Mouse (Mus musculus) heart, embryonic 13.5 days (tissue): Measurements from ENCODE around the gene Cage1. TPM values are rescaled to one million over a fixed set of nuclear protein-coding genes. Genes with fewer than 3 reads are reported as not detected.

Experiments
- ATAC-seq: fragments of 200-750 bp; cut with Nextera tagmentation; 2 replicates; pipeline ENCODE4 v1.8.0; 2017; ENCODE audit warnings: moderate TSS enrichment; ENCODE audit not compliant: insufficient number of reproducible peaks, low FRiP score, low TSS enrichment; ENCODE audit errors: extremely low read depth
- H3K27ac ChIP-seq: fragments of 300-500 bp; sonication (generic); replicated peaks from 2 replicates; pipeline ENCODE4 v1.5.1; 2015; ENCODE audit warnings: moderate library complexity, mild to moderate bottlenecking, inconsistent platforms
- H3K27me3 ChIP-seq: fragments of 300-500 bp; sonication (generic); replicated peaks from 2 replicates; pipeline ENCODE4 v1.6.1; 2015; ENCODE audit warnings: mild to moderate bottlenecking, inconsistent platforms
- H3K36me3 ChIP-seq: fragments of 300-500 bp; sonication (generic); 2 replicates; pipeline ENCODE4 v1.6.1; 2015; ENCODE audit warnings: mild to moderate bottlenecking, inconsistent platforms
- H3K4me1 ChIP-seq: fragments of 300-500 bp; sonication (generic); 2 replicates; pipeline ENCODE4 v1.6.1; 2015; ENCODE audit warnings: inconsistent platforms
- H3K4me2 ChIP-seq: fragments of 300-500 bp; sonication (generic); 2 replicates; pipeline ENCODE4 v1.6.1; 2015; ENCODE audit warnings: inconsistent platforms, mild to moderate bottlenecking, moderate library complexity
- H3K4me3 ChIP-seq: fragments of 300-500 bp; sonication (generic); 2 replicates; pipeline ENCODE4 v1.5.1; 2015; ENCODE audit warnings: moderate library complexity, mild to moderate bottlenecking, inconsistent platforms
- H3K9ac ChIP-seq: fragments of 300-500 bp; sonication (generic); 2 replicates; pipeline ENCODE4 v1.6.1; 2015; ENCODE audit warnings: inconsistent platforms, mild to moderate bottlenecking, moderate library complexity
- H3K9me3 ChIP-seq: fragments of 300-500 bp; sonication (generic); 2 replicates; pipeline ENCODE4 v1.6.1; 2016; ENCODE audit warnings: inconsistent platforms
- WGBS: fragments of 180-500 bp; shearing (Covaris S2); methylation state at CpG from one replicate; pipeline ENCODE4 v1.1.7; 2015; ENCODE audit warnings: mixed read lengths; 5-methylcytosine and 5-hydroxymethylcytosine counted together
- polyA plus RNA-seq: library from polyadenylated mRNA; unstranded; fragments of >200 nt; fragmentation: Nextera tagmentation; extraction: Ambion mirVana; gene quantifications from 2 replicates; pipeline ENCODE4 v1.2.1, GENCODE M21; 2015

Cage1 gene
- polyA plus RNA-seq, 1 experiment from 2014 or later = 1.2 TPM

GRCm38 (mm10) chr13:37980346-37980745 is 56.5 kb downstream of the Cage1 start:
- Histone ChIP-seq H3K4me3 (no peak overlapping the region), H3K27me3 (no peaks in the 10 kb centered on the region), H3K27ac (no peak overlapping the region), H3K9ac (no peak overlapping the region), H3K4me1 (no peaks in the 10 kb centered on the region), H3K4me2 (no peak overlapping the region), H3K9me3 (no peaks in the 10 kb centered on the region), H3K36me3 (peaks cover 96% of the 10 kb centered on the region)
- 91% methylated on average over 10 of the region's 10 CpGs for WGBS
- ATAC-seq = no peak

GRCm38 (mm10) chr13:37979506-37979905 is 57.4 kb downstream of the Cage1 start:
- H3K36me3 ChIP-seq = peaks cover 96% of the 10 kb centered on the region
- H3K4me1 ChIP-seq = no peaks in the 10 kb centered on the region
- no peak overlapping the region for H3K4me2 ChIP-seq
- ATAC-seq = no peak
- no peak overlapping the region for H3K4me3 ChIP-seq
- no peaks in the 10 kb centered on the region for H3K9me3 ChIP-seq
- no peaks in the 10 kb centered on the region for H3K27me3 ChIP-seq
- no peak overlapping the region for H3K9ac ChIP-seq
- WGBS = 93% methylated on average over 12 of the region's 12 CpGs
- H3K27ac ChIP-seq = no peak overlapping the region

GRCm38 (mm10) chr13:37974731-37975130 is 62.1 kb downstream of the Cage1 start:
- no peak for ATAC-seq
- no peak overlapping the region for H3K9ac ChIP-seq
- H3K36me3 ChIP-seq = peaks cover 49% of the 10 kb centered on the region
- H3K4me1 ChIP-seq = peaks cover 10% of the 10 kb centered on the region
- WGBS = 84% methylated on average over 5 of the region's 5 CpGs
- H3K27ac ChIP-seq = no peak overlapping the region
- H3K4me3 ChIP-seq = no peak overlapping the region
- no peak overlapping the region for H3K4me2 ChIP-seq
- H3K27me3 ChIP-seq = no peaks in the 10 kb centered on the region
- H3K9me3 ChIP-seq = no peaks in the 10 kb centered on the region

- Histone ChIP-seq H3K9ac (no peak overlapping the region; the same call in 1 of the 2 replicates), H3K4me2 (no peak overlapping the region), H3K27ac (no peak overlapping the region), H3K4me1 (peaks cover 10% of the 10 kb centered on the region), H3K36me3 (peaks cover 42% of the 10 kb centered on the region), H3K4me3 (no peak overlapping the region), H3K27me3 (no peaks in the 10 kb centered on the region), H3K9me3 (no peaks in the 10 kb centered on the region)
- 81% methylated on average over 6 of the region's 6 CpGs for WGBS
- no peak for ATAC-seq
These were observed 62.8 kb downstream of the Cage1 start for GRCm38 (mm10) chr13:37974036-37974435.

GRCm38 (mm10) chr13:37970887-37971530 is 65.9 kb downstream of the Cage1 start:
- no peak overlapping the region for H3K9ac ChIP-seq
- H3K4me2 ChIP-seq = no peak overlapping the region
- H3K36me3 ChIP-seq = peaks cover 13% of the 10 kb centered on the region
- peaks cover 26% of the 10 kb centered on the region for H3K4me1 ChIP-seq
- no peak overlapping the region for H3K4me3 ChIP-seq
- H3K9me3 ChIP-seq = no peaks in the 10 kb centered on the region
- no peaks in the 10 kb centered on the region for H3K27me3 ChIP-seq
- ATAC-seq = no peak
- no peak overlapping the region for H3K27ac ChIP-seq
- 73% methylated on average over 11 of the region's 11 CpGs for WGBS

- Histone ChIP-seq H3K27ac (no peak overlapping the region), H3K36me3 (peaks cover 3% of the 10 kb centered on the region; the same call in 1 of the 2 replicates), H3K4me3 (no peak overlapping the region), H3K9ac (no peak overlapping the region), H3K27me3 (no peaks in the 10 kb centered on the region), H3K4me2 (no peak overlapping the region), H3K9me3 (no peaks in the 10 kb centered on the region), H3K4me1 (peaks cover 34% of the 10 kb centered on the region)
- ATAC-seq = no peak
- WGBS = 34% methylated on average over 8 of the region's 8 CpGs
These were observed 66.9 kb downstream of the Cage1 start for GRCm38 (mm10) chr13:37969988-37970387.

- ATAC-seq = no peak
- H3K4me2 ChIP-seq = 0 out of 2 replicates have a peak overlapping the region, but pooled peaks have one; percentile 31
- H3K27ac ChIP-seq = no peak overlapping the region
- H3K4me3 ChIP-seq = no peak overlapping the region
- 8% methylated on average over 14 of the region's 14 CpGs for WGBS
- no peaks in the 10 kb centered on the region for H3K36me3 ChIP-seq
- H3K27me3 ChIP-seq = no peaks in the 10 kb centered on the region
- no peaks in the 10 kb centered on the region for H3K9me3 ChIP-seq
- H3K9ac ChIP-seq = no peak overlapping the region
- peaks cover 41% of the 10 kb centered on the region for H3K4me1 ChIP-seq
These were observed 67.5 kb downstream of the Cage1 start for GRCm38 (mm10) chr13:37969337-37969736.

GRCm38 (mm10) chr13:37967565-37967964 is 69.3 kb downstream of the Cage1 start:
- H3K4me2 ChIP-seq = peak overlapping the region; percentile 20; the same call in 1 of the 2 replicates
- H3K27ac ChIP-seq = 0 out of 2 replicates have a peak overlapping the region, but pooled peaks have one; percentile 9
- peak overlapping the region; percentile 42; the same call in 1 of the 2 replicates for H3K9ac ChIP-seq
- ATAC-seq = no peak
- H3K27me3 ChIP-seq = no peaks in the 10 kb centered on the region
- 49% methylated on average over 10 of the region's 10 CpGs for WGBS
- H3K4me1 ChIP-seq = peaks cover 48% of the 10 kb centered on the region
- H3K9me3 ChIP-seq = no peaks in the 10 kb centered on the region
- no peak overlapping the region for H3K4me3 ChIP-seq
- H3K36me3 ChIP-seq = no peaks in the 10 kb centered on the region

- WGBS = 41% methylated on average over 12 of the region's 12 CpGs
These were observed 69.8 kb downstream of the Cage1 start for GRCm38 (mm10) chr13:37967052-37967437.

GRCm38 (mm10) chr13:37966256-37967051 is 70.4 kb downstream of the Cage1 start:
- Histone ChIP-seq H3K36me3 (no peaks in the 10 kb centered on the region), H3K9me3 (no peaks in the 10 kb centered on the region), H3K4me1 (peaks cover 44% of the 10 kb centered on the region), H3K9ac (no peak overlapping the region), H3K27me3 (no peaks in the 10 kb centered on the region), H3K27ac (0 out of 2 replicates have a peak overlapping the region, but pooled peaks have one; percentile 9), H3K4me2 (peak overlapping the region; percentile 20; the same call in 1 of the 2 replicates), H3K4me3 (no peak overlapping the region)
- 73% methylated on average over 15 of the region's 15 CpGs for WGBS
- no peak for ATAC-seq

More at GRCm38 (mm10) chr13:37967052-37967437, 69.8 kb downstream of the Cage1 start:
- Histone ChIP-seq H3K9ac (peak overlapping the region; percentile 42; the same call in 1 of the 2 replicates), H3K4me1 (peaks cover 48% of the 10 kb centered on the region), H3K27me3 (no peaks in the 10 kb centered on the region), H3K27ac (0 out of 2 replicates have a peak overlapping the region, but pooled peaks have one; percentile 9), H3K36me3 (no peaks in the 10 kb centered on the region), H3K4me3 (no peak overlapping the region), H3K9me3 (no peaks in the 10 kb centered on the region), H3K4me2 (peak overlapping the region; percentile 20; the same call in 1 of the 2 replicates)
- ATAC-seq = no peak

GRCm38 (mm10) chr13:37965126-37965914 is 71.5 kb downstream of the Cage1 start:
- WGBS = 43% methylated on average over 17 of the region's 17 CpGs
- Histone ChIP-seq H3K4me2 (no peak overlapping the region; the same call in 1 of the 2 replicates), H3K4me1 (peaks cover 39% of the 10 kb centered on the region), H3K36me3 (no peaks in the 10 kb centered on the region), H3K27me3 (no peaks in the 10 kb centered on the region), H3K9ac (0 out of 2 replicates have a peak overlapping the region, but pooled peaks have one; percentile 79), H3K4me3 (no peak overlapping the region), H3K9me3 (no peaks in the 10 kb centered on the region), H3K27ac (no peak overlapping the region)
- no peak for ATAC-seq
